Mouse (Mus musculus) heart, adult 8-10 months (tissue): Measurements from ENCODE around the gene Ehd1. TPM values are rescaled to one million over a fixed set of nuclear protein-coding genes. Genes with fewer than 3 reads are reported as not detected.

ENCODE experiments used
- microRNA-seq: library from miRNA; unstranded; fragments of <30 nt; microRNA quantifications from one replicate; pipeline ENCODE4 v1.2.0, GENCODE M21; 2022
- total RNA-seq, 4 experiments: library from RNA; stranded (reverse); gene quantifications; 2 replicates each; pipeline ENCODE4 v1.2.4; 2022

Ehd1 gene
- total RNA-seq, 4 experiments from 2014 or later, result 88.7 to 99.1 (median 92.3) TPM

Small RNAs within 50 kb of the gene (microRNA-seq; reads per million reads assigned to microRNA genes)
- gene Mir192 (37.0 reads per million, percentile 45 among the genes with 10 or more reads in this experiment), gene Mir194-2 (29.4 reads per million, percentile 43 among the genes with 10 or more reads in this experiment), gene Mir6989 (1.1 reads per million)

Other genes starting within 250 kb of the Ehd1 start
- 10 to 100 TPM; 18.9 to 21.7 (median 21.4) TPM for gene Syvn1, start 230.1 kb upstream of the Ehd1 start, total RNA-seq
- 10 to 100 TPM; 33.7 to 44.8 (median 40.9) TPM for gene Mrpl49, start 218.9 kb upstream of the Ehd1 start, total RNA-seq
- gene Fau, start 218.9 kb upstream of the Ehd1 start, total RNA-seq, result 100 to 1,000 TPM; 526 to 624 (median 583) TPM
- 10 to 100 TPM; 11.8 to 14.1 (median 13.0) TPM for gene Znhit2, start 215.5 kb upstream of the Ehd1 start, total RNA-seq
- gene Tm7sf2, start 208.4 kb upstream of the Ehd1 start, total RNA-seq, result 1 to 10 TPM; 3.1 to 3.9 (median 3.2) TPM
- 10 to 100 TPM; 18.3 to 23.7 (median 21.1) TPM for gene Vps51, start 199.5 kb upstream of the Ehd1 start, total RNA-seq
- gene Tmem262, start 196.7 kb upstream of the Ehd1 start, total RNA-seq, result not detected
- not detected for gene Gm28374, start 194.5 kb upstream of the Ehd1 start, total RNA-seq
- gene Zfpl1, start 191.8 kb upstream of the Ehd1 start, total RNA-seq, result 10 to 100 TPM; 15.4 to 20.8 (median 17.4) TPM
- under 1 TPM in 1 of 4 experiments, not detected in 3; 0.16 TPM for gene Cdca5, start 191.7 kb upstream of the Ehd1 start, total RNA-seq
- not detected for gene AC131692.1, start 182.3 kb upstream of the Ehd1 start, total RNA-seq
- not detected for gene Naaladl1, start 170.9 kb upstream of the Ehd1 start, total RNA-seq
- gene Sac3d1, start 158.1 kb upstream of the Ehd1 start, total RNA-seq, result 10 to 100 TPM in 1 of 4 experiments, 1 to 10 TPM in 3; 8.0 to 10.4 (median 9.0) TPM
- gene Snx15, start 148.4 kb upstream of the Ehd1 start, total RNA-seq, result 10 to 100 TPM; 14.8 to 18.0 (median 15.6) TPM
- gene Batf2, start 135.7 kb upstream of the Ehd1 start, total RNA-seq, result 1 to 10 TPM in 1 of 4 experiments, under 1 TPM in 3; 0.31 to 1.4 (median 0.43) TPM
- 10 to 100 TPM; 77.6 to 82.7 (median 79.4) TPM for gene Arl2, start 135.2 kb upstream of the Ehd1 start, total RNA-seq
- not detected for gene Majin, start 92.3 kb upstream of the Ehd1 start, total RNA-seq
- gene Gpha2, start 50.3 kb upstream of the Ehd1 start, total RNA-seq, result not detected
- gene Ppp2r5b, start 40.9 kb upstream of the Ehd1 start, total RNA-seq, result 10 to 100 TPM; 32.9 to 35.9 (median 34.4) TPM
- gene Atg2a, start 35.1 kb upstream of the Ehd1 start, total RNA-seq, result 10 to 100 TPM; 22.3 to 28.0 (median 25.8) TPM
- 10 to 100 TPM; 14.7 to 17.1 (median 15.4) TPM for gene Cdc42bpg, start 29.7 kb downstream of the Ehd1 start, total RNA-seq
- gene Men1, start 58.3 kb downstream of the Ehd1 start, total RNA-seq, result 10 to 100 TPM in 3 of 4 experiments, 1 to 10 TPM in 1; 10.0 to 16.0 (median 12.3) TPM
- 10 to 100 TPM; 33.4 to 44.4 (median 34.7) TPM for gene Map4k2, start 64.4 kb downstream of the Ehd1 start, total RNA-seq
- 100 to 1,000 TPM in 1 of 4 experiments, 10 to 100 TPM in 3; 84.3 to 103 (median 91.3) TPM for gene Sf1, start 87.0 kb downstream of the Ehd1 start, total RNA-seq
- gene Pygm, start 107.7 kb downstream of the Ehd1 start, total RNA-seq, result 1,000 to 10,000 TPM; 1,301 to 1,379 (median 1,330) TPM
- 10 to 100 TPM; 31.2 to 51.0 (median 43.8) TPM for gene Rasgrp2, start 122.6 kb downstream of the Ehd1 start, total RNA-seq
- 1 to 10 TPM; 3.3 to 6.8 (median 4.1) TPM for gene Nrxn2, start 142.0 kb downstream of the Ehd1 start, total RNA-seq